Mouse (Mus musculus) ES-E14 (cell line): ENCODE data around the gene Vmn2r58. TPM values are rescaled to one million over a fixed set of nuclear protein-coding genes. Genes with fewer than 3 reads are reported as not detected.
"Not testable (repeated sequence)": the region's sequence is repeated elsewhere in the genome, so short reads cannot be mapped to it uniquely, and the experiment has no call there.

Source experiments
- DNase-seq: peaks from one replicate; pipeline ENCODE4 v3.0.0-alpha.2; 2013; ENCODE audit warnings: low read depth, low spot score
- H3K27ac ChIP-seq: 2 replicates; pipeline ENCODE4 v1.5.1; 2012; ENCODE audit warnings: low read depth, mild to moderate bottlenecking, low read length, moderate library complexity, mixed read lengths; ENCODE audit not compliant: poor library complexity, insufficient read depth, severe bottlenecking
- H3K36me3 ChIP-seq: 2 replicates; pipeline ENCODE4 v1.6.1; 2012; ENCODE audit warnings: mild to moderate bottlenecking, low read length, moderate library complexity, mixed read lengths; ENCODE audit not compliant: control insufficient read depth, poor library complexity, insufficient read depth, severe bottlenecking
- H3K4me1 ChIP-seq, 2 experiments: fragments of 150-350 bp in 1 of 2; sonication (generic) in 1 of 2; 2 replicates each; pipeline ENCODE4 v1.6.1; 2012; ENCODE audit warnings: low read length in 2 of 2, mild to moderate bottlenecking in 1 of 2, mixed read lengths in 1 of 2; ENCODE audit not compliant: control insufficient read depth in 2 of 2, insufficient read depth in 2 of 2, poor library complexity in 1 of 2
- H3K4me3 ChIP-seq, 2 experiments: fragments of 150-350 bp in 1 of 2; sonication (generic) in 1 of 2; 2 replicates each; pipeline ENCODE4 v1.5.1; 2012; ENCODE audit warnings: low read length in 2 of 2, low read depth in 1 of 2, mild to moderate bottlenecking in 1 of 2, mixed read lengths in 1 of 2; ENCODE audit not compliant: insufficient read depth in 1 of 2, poor library complexity in 1 of 2, severe bottlenecking in 1 of 2
- H3K9ac ChIP-seq: 2 replicates; pipeline ENCODE4 v1.6.1; 2012; ENCODE audit warnings: low read depth, mild to moderate bottlenecking, low read length, mixed read lengths; ENCODE audit not compliant: poor library complexity, insufficient read depth, severe bottlenecking
- H3K9me3 ChIP-seq: fragments of 150-350 bp; sonication (generic); 2 replicates; pipeline ENCODE4 v1.6.1; 2012; ENCODE audit warnings: low read depth, mild to moderate bottlenecking, low read length; ENCODE audit not compliant: control insufficient read depth, insufficient read depth
- in situ Hi-C, 2 experiments: fragments of 600-800 bp; cut with MboI; formaldehyde crosslinking; loops; one replicate each; pipeline ENCODE4 v1.15.1; 2025; ENCODE audit warnings: low sequenced_read_pairs in 2 of 2, inconsistent platforms in 1 of 2; ENCODE audit not compliant: unreplicated experiment in 2 of 2
- total RNA-seq: library from RNA; depleted of rRNA; stranded (reverse); fragments of 300-350 nt; gene quantifications from 2 replicates; pipeline ENCODE4 v1.2.3, GENCODE M21; 2012; rRNA removed

Vmn2r58 gene
- total RNA-seq = 0.05 TPM in 1 of 2 replicates, not detected in the other

DNA sequence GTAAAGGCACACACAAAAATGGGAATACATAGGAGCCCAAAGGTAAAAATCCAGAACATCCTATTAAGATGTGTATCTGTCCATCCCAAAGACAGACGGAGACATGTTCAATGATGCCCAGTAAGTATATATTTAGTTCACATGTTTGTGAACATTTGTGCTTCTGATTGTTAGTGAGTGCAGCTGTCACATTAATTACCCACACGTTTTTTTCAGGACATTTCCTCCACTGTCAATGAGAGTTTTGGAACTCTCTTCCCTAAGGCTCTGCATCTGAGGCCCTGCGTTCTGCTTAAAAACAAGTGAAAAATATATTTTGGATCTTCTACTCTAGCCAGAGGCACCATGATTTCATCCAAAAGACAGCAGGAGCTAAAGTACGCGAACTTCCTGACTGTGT, at the start of gene Vmn2r58:
Gene Vmn2r58, minus strand, starts transcription at position 101 of the 400 bp plus-strand sequence.
- in situ Hi-C loops, H3K36me3 ChIP-seq, H3K9me3 ChIP-seq, H3K27ac ChIP-seq, H3K4me1 ChIP-seq, H3K9ac ChIP-seq, H3K4me3 ChIP-seq, DNase-seq: not testable (repeated sequence)

Other genes starting within 250 kb of the Vmn2r58 start
- 10.4 and 11.3 TPM in 2 replicates for gene Zfp788, start 239.5 kb downstream of the Vmn2r58 start, total RNA-seq
- gene Vmn2r59, start 186.3 kb upstream of the Vmn2r58 start, total RNA-seq = not detected in 2 replicates
- gene Vmn2r60, start 235.1 kb upstream of the Vmn2r58 start, total RNA-seq = under 0.01 and 0.04 TPM in 2 replicates